Mouse (Mus musculus) heart, postnatal 0 days (tissue): ENCODE measurements around the gene Fbxo33.

Experiments
- CTCF ChIP-seq: IDR thresholded peaks from 2 replicates; pipeline ENCODE4 v1.5.1; 2016; ENCODE audit warnings: antibody characterized with exemption, control low read depth, low read depth
- EP300 ChIP-seq: IDR thresholded peaks from 2 replicates; pipeline ENCODE4 v1.6.1; 2016; ENCODE audit warnings: antibody characterized with exemption, low read depth

GRCm38 (mm10) chr12:59248969-59249368, 29.4 kb upstream of the Fbxo33 start:
- TF ChIP-seq EP300 (no peak), CTCF (no peak)
